Comparison of ENCODE assay signal across 14 mouse cellular contexts in genomic region chr1:152605895-152606625, GRCm38 (mm10).
A peak's percentile ranks its signal among the peaks of the same experiment; 100 is the strongest.
DNase-seq lines count a peak whose midpoint lies in the region; ATAC-seq and TF ChIP-seq lines count a peak whose summit lies in the region.
"Had no signal": no experiment of that assay in that cellular context is flagged by ENCODE, and none has a peak within 500 bp of the region (broad histone marks: within the 10 kb centered on the region; RNA-seq: fewer than 3 reads in every experiment).

No protein-coding gene starts in this region.

- H3K9ac ChIP-seq in forebrain, postnatal 0 days: no peak overlapping the region
- H3K9ac ChIP-seq in forebrain, embryonic 13.5 days: no peak overlapping the region
- H3K9ac ChIP-seq in hindbrain, postnatal 0 days (replicated peaks; ENCODE audit: low read length): no peak overlapping the region
- H3K9ac ChIP-seq: hindbrain, embryonic 12.5 days had no signal

- H3K4me1 ChIP-seq in forebrain, postnatal 0 days (ENCODE audit: insufficient read depth): 0 out of 2 replicates have a peak, but pooled peaks cover 7% of the 10 kb centered on the region
- 0 out of 2 replicates have a peak, but pooled peaks cover 4% of the 10 kb centered on the region for H3K4me1 ChIP-seq in forebrain, embryonic 13.5 days
- H3K4me1 ChIP-seq in hindbrain, postnatal 0 days (ENCODE audit: insufficient read depth, low read length): no peaks in the 10 kb centered on the region
- H3K4me1 ChIP-seq in hindbrain, embryonic 10.5 days (replicated peaks): peaks cover 28% of the 10 kb centered on the region
- H3K4me1 ChIP-seq in spleen, adult 2 months (ENCODE audit: control insufficient read depth, insufficient read depth, insufficient read length): peaks cover 7% of the 10 kb centered on the region; the same call in 1 of the 2 replicates
- peaks cover 28% of the 10 kb centered on the region; the same call in 1 of the 2 replicates for H3K4me1 ChIP-seq in olfactory bulb, adult 2 months (ENCODE audit: control insufficient read depth, insufficient read depth, low read length)

- TF ChIP-seq CTCF in forebrain, postnatal 0 days (IDR thresholded peaks at IDR 0.05; ENCODE audit: low read depth): no peak
- TF ChIP-seq CTCF in hindbrain, postnatal 0 days (IDR thresholded peaks at IDR 0.05; ENCODE audit: low read depth): no peak
- TF ChIP-seq CTCF in spleen, adult 2 months (IDR thresholded peaks at IDR 0.05; ENCODE audit: extremely low read depth, insufficient read depth, insufficient read length, insufficient replicate concordance): no peak
- no peak for TF ChIP-seq CTCF in olfactory bulb, adult 2 months (IDR thresholded peaks at IDR 0.05; ENCODE audit: insufficient read depth, low read depth, low read length)

- no peak for DNase-seq in forebrain, postnatal 0 days
- DNase-seq in hindbrain, postnatal 0 days (ENCODE audit: low spot score): no peak
- no peak for DNase-seq in hindbrain, embryonic 10.5 days (ENCODE audit: low spot score)
- no peak for DNase-seq in spleen, adult 2 months (ENCODE audit: low read depth in 1 of 2, low spot score in 2 of 2)
- no peak for DNase-seq in spleen, adult 18-20 months
- DNase-seq: cerebellum, adult 8-10 months; gastrocnemius, postnatal 14 days; kidney, adult 8-10 months had no signal

- H3K36me3 ChIP-seq in forebrain, postnatal 0 days (ENCODE audit: insufficient read depth): no peaks in the 10 kb centered on the region
- H3K36me3 ChIP-seq in forebrain, embryonic 13.5 days (ENCODE audit: poor library complexity, severe bottlenecking): no peaks in the 10 kb centered on the region
- H3K36me3 ChIP-seq in hindbrain, postnatal 0 days (ENCODE audit: insufficient read depth, low read length): no peaks in the 10 kb centered on the region
- peaks cover 29% of the 10 kb centered on the region for H3K36me3 ChIP-seq in hindbrain, embryonic 10.5 days
- no peaks in the 10 kb centered on the region for H3K36me3 ChIP-seq in spleen, adult 2 months (ENCODE audit: control insufficient read depth, insufficient read depth, low read length)

- H3K4me2 ChIP-seq in forebrain, postnatal 0 days (ENCODE audit: low read depth): no peak overlapping the region
- no peak overlapping the region for H3K4me2 ChIP-seq in forebrain, embryonic 13.5 days
- no peak overlapping the region for H3K4me2 ChIP-seq in hindbrain, postnatal 0 days (ENCODE audit: low read depth, low read length)
- H3K4me2 ChIP-seq: hindbrain, embryonic 12.5 days had no signal

- H3K27ac ChIP-seq in forebrain, postnatal 0 days (ENCODE audit: low read depth, low read length): no peak overlapping the region
- H3K27ac ChIP-seq in forebrain, embryonic 13.5 days: no peak overlapping the region
- 0 out of 2 replicates have a peak overlapping the region, but pooled peaks have one; percentile 2 for H3K27ac ChIP-seq in hindbrain, postnatal 0 days
- H3K27ac ChIP-seq in hindbrain, embryonic 10.5 days: no peak overlapping the region
- peak overlapping the region; percentile 63 for H3K27ac ChIP-seq in spleen, adult 2 months (ENCODE audit: insufficient read depth, low read length)
- peak overlapping the region; percentile 53; the same call in 1 of the 2 replicates for H3K27ac ChIP-seq in olfactory bulb, adult 2 months (ENCODE audit: insufficient read depth, low read depth, low read length)
- H3K27ac ChIP-seq: forebrain, embryonic 10.5 days; hindbrain, embryonic 12.5 days had no signal

- H3K4me3 ChIP-seq in forebrain, postnatal 0 days (ENCODE audit: low read depth, low read length): no peak overlapping the region
- no peak overlapping the region for H3K4me3 ChIP-seq in forebrain, embryonic 13.5 days
- no peak overlapping the region for H3K4me3 ChIP-seq in hindbrain, postnatal 0 days (ENCODE audit: low read length)
- H3K4me3 ChIP-seq in hindbrain, embryonic 10.5 days: no peak overlapping the region
- H3K4me3 ChIP-seq in spleen, adult 2 months (ENCODE audit: extremely low read depth, insufficient read depth, insufficient read length): no peak overlapping the region; the same call in 1 of the 2 replicates
- H3K4me3 ChIP-seq in olfactory bulb, adult 2 months (ENCODE audit: insufficient read depth, low read depth, low read length): no peak overlapping the region
- H3K4me3 ChIP-seq: forebrain, embryonic 10.5 days; hindbrain, embryonic 12.5 days; myocyte had no signal

- H3K27me3 ChIP-seq in forebrain, postnatal 0 days (ENCODE audit: insufficient read depth, low read length): no peaks in the 10 kb centered on the region
- no peaks in the 10 kb centered on the region for H3K27me3 ChIP-seq in forebrain, embryonic 13.5 days
- H3K27me3 ChIP-seq in hindbrain, postnatal 0 days (ENCODE audit: insufficient read depth, low read length): no peaks in the 10 kb centered on the region
- H3K27me3 ChIP-seq in hindbrain, embryonic 10.5 days (ENCODE audit: insufficient read depth, poor library complexity, severe bottlenecking): no peaks in the 10 kb centered on the region
- H3K27me3 ChIP-seq in spleen, adult 2 months (ENCODE audit: control insufficient read depth, insufficient read depth, low read length): no peaks in the 10 kb centered on the region
- H3K27me3 ChIP-seq: hindbrain, embryonic 12.5 days had no signal

- 60% methylated on average over 5 of the region's 5 CpGs for WGBS in forebrain, postnatal 0 days
- 85% methylated on average over 5 of the region's 5 CpGs for WGBS in forebrain, embryonic 13.5 days
- WGBS in hindbrain, postnatal 0 days: 64% methylated on average over 5 of the region's 5 CpGs
- WGBS in hindbrain, embryonic 10.5 days: 90% methylated on average over 5 of the region's 5 CpGs
- 51% methylated on average over 5 of the region's 5 CpGs for WGBS in spleen, adult 2 months
- 74% methylated on average over 5 of the region's 5 CpGs for WGBS in olfactory bulb, adult 2 months

- no peak for TF ChIP-seq POLR2A in spleen, adult 2 months (IDR thresholded peaks at IDR 0.05; ENCODE audit: low read depth, low read length)
- TF ChIP-seq POLR2A in olfactory bulb, adult 2 months (IDR thresholded peaks at IDR 0.05; ENCODE audit: insufficient read depth, low read depth, low read length): no peak

- peak; percentile 43; the same call in 1 of the 2 replicates for ATAC-seq in forebrain, postnatal 0 days
- no peak for ATAC-seq in forebrain, embryonic 13.5 days
- peak; percentile 33; the same call in 1 of the 2 replicates for ATAC-seq in hindbrain, postnatal 0 days
- no peak for ATAC-seq in CD4-positive, CD25-positive, alpha-beta regulatory T cell, adult 4 months

- H3K9me3 ChIP-seq in forebrain, postnatal 0 days (ENCODE audit: low read length): no peaks in the 10 kb centered on the region
- H3K9me3 ChIP-seq in forebrain, embryonic 13.5 days (replicated peaks): no peaks in the 10 kb centered on the region
- no peaks in the 10 kb centered on the region for H3K9me3 ChIP-seq in hindbrain, postnatal 0 days (ENCODE audit: low read length)
- 0 out of 2 replicates have a peak, but pooled peaks cover 4% of the 10 kb centered on the region for H3K9me3 ChIP-seq in hindbrain, embryonic 10.5 days
- H3K9me3 ChIP-seq: hindbrain, embryonic 12.5 days had no signal

Comparison
In these comparisons a context has a peak if more than half of its experiments do, and no peak if none do; other contexts are left out.
1. ATAC-seq: peak in forebrain, postnatal 0 days (single experiment) and hindbrain, postnatal 0 days (single experiment); none in forebrain, embryonic 13.5 days (single experiment) and CD4-positive, CD25-positive, alpha-beta regulatory T cell, adult 4 months (single experiment).
2. H3K27ac ChIP-seq: peak in hindbrain, postnatal 0 days (single experiment), spleen, adult 2 months (single experiment) and olfactory bulb, adult 2 months (single experiment); none in forebrain, postnatal 0 days (single experiment), forebrain, embryonic 13.5 days (single experiment) and hindbrain, embryonic 10.5 days (single experiment).